Mouse (Mus musculus) ovary, adult 18-20 months (tissue): ENCODE data around the gene Psmb11.

Experiments
- DNase-seq: peaks from one replicate; pipeline ENCODE4 v3.0.0; 2022; ENCODE audit warnings: low spot score, mixed read lengths

Gene Psmb11

GRCm38 (mm10) chr14:54640946-54641304 is 19.7 kb downstream of the Psmb11 start, which contains the start of gene Gm17606:
Gm17606 (plus strand) TSS chr14:54640952.
- DNase-seq: no peak

- peak; percentile 89 for DNase-seq
Observed at GRCm38 (mm10) chr14:54641305-54641969, 20.2 kb downstream of the Psmb11 start, which contains the start of gene Cdh24. Cdh24 (minus strand) TSS chr14:54641364.

DNA sequence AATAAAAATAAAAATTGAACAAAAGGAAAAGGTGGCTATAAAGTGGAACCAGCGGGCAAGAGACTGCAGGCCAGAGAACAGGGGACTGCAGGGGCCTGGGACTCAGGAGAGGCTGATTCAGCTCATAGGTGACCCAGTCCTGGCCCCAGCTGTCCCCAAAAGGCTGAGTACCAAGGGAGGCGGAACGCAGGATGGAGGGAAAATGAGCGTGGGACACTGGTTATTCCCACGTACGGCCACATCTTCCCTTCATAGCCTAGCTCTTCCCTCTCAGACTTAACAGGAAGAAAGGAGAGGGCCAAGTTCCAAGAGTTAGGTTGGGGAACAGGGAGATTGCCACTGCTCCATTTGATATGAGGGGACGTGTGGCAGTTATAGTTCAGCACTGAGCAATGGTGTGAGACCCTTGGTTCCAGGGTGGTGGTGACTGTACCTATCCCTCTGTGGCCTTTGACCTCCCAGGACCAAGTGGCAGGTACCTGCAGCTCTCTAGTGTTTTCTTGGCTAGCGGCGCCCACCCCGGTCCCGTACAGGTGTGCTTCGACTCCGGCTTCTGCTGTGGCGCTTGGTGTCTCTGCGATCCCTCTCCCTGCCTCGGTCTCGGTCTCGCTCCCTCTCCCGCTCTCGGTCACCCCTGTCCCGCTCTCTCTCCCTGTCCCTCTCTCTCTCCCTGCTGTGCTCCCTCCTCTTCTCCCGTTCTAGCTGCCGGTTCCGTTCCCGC is 21.2 kb downstream of the Psmb11 start:
- no peak for DNase-seq

DNA sequence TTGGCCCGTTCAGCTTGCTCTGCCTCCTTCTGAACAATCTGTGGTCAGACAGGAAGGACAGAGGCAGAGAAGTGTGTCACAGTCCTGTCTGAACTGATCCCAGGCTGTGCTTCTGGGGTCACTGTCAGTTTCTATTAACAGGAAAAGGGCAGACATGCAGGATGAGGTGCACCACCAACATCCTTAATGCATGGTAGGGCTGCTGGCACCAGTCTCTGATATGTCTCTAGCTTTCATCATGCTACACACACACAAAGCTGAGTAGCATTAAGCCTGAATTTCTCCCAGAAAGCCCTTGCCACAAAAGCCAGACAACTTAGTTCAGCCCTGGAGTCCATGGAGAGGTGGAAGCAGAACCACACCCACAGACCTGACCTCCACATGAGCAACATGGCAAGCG is 21.8 kb downstream of the Psmb11 start:
- DNase-seq: no peak

- no peak for DNase-seq
Observed at GRCm38 (mm10) chr14:54644294-54644693, 23.1 kb downstream of the Psmb11 start.

GRCm38 (mm10) chr14:54646455-54646854 is 25.2 kb downstream of the Psmb11 start:
- DNase-seq: no peak

DNA sequence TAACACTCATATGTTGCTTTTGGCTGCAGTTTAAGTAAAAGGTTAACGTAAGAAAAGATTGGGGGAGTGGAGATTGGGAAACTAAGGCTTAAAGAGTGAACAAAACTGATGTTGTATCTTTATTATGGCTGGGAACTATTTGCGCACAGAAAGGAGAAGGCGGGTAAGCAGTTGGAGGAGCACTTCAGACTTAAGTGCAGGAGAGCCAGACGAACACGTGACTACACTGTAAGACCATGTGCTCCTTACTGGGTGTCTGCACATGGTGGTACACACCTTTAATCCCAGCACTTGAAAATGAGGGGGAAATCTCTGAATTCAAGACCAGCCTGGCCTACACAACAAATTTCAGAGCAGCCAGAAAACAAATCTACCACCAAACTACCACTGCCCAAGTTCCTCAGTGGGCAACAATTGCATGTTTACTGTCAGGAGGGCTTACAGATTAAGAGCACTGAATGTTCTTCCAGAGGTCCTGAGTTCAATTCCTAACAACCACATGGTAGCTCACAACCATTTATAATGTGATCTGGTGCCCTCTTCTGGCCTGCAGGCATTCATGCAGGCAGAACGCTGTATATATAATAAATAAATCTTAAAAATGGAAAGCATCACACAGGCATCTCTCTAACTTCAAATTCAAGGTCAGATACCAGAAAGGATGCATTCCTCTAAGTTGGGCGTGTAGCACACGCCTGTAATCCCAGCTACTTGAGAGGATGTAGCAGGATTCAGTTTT is 25.8 kb downstream of the Psmb11 start:
- DNase-seq: no peak

DNA sequence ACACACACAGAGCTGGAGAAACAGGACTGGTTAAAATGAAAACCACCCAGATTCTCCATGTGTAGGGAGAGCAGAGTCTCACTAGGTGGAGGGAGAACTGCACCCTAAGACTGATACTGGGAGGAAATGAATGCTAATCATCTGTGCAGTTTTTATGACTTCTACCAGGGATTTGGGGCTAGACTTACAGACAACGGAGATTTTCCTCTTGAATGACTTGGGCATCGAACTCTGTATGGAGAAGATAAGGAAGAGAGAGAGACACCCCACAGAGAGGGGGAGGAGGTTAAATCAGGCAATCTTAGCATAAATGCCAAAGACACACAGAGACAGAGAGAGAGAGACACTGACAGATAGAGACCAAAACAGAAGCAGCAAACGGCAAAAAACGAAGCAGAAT is 26.7 kb downstream of the Psmb11 start:
- DNase-seq: no peak

DNA sequence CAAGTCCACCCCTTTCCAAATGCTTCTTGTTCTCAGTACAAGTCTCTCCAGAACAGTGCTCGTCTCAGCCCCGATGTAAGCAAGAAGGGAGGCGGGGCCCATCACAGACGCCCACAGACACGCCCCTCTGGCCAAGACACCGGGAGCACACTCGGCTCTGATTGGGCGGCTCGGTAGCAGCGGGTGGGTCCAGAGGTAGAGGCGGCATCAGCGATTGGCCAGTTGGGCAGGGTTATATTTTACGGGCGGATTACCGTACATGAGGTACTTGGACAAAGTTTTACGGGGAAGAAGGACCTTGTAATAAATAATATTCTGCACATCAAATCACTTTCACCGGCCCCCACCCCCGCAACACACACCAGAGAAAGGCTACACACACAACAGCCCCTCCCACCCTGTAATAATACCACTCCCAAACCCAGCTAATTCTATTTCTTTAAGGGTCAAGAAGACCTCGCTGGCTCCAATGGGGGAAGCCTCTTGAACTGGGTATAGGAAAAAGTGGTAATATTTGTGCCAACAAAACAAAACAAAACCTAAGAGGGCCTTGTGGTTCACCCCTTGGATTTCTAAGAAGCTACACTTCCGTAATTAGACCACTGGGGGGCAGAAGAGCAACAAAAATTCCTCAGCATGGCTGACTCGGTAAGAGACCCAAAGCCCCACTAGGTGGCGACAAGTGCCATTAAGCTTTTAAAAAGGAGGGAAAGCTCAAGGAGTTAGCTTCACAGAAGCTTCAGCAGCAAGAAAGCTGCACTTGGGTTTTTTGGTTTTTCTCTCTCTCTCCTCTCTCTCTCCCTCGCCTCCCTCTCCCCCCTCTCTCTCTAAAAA is 29.6 kb downstream of the Psmb11 start:
- DNase-seq: peak; percentile 57

DNA sequence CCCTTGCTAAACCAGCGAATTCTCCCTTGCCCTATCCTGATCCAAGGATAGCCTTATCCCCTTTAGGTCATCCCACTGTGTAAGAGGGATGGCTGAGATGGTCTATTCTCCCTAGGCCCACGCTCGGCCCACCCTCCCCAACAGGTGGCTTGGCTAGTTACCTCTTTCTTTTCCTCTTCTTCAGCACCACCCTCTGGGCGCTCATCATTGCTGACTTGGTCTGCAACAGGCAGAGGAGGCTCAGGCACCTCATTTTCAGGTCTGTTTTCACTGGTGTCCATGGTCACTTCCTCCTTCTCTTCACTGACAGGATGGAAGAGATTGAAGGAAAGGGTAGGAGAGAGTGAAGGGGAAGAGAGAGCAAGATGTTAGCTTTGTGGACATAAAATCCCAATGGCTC is 30.3 kb downstream of the Psmb11 start:
- no peak for DNase-seq

DNA sequence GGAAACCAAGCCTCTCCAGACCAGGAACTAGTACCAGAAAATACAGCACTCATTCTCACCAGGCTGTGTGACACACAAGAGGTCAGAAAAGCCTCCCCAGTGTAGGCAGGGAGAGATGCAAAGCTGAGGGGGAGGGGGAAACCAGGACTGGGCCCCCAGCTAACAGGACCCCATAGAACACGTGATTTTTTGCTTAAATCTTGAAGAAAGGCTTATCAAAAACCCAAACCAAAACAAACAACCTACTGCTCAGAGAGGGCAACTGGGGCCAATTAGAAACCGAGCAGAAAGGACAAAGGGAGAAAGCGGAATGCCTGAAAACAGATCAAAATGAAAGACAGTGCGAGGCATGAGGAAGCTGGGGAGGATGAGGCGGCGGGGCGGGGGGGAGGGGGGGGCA is 31.6 kb downstream of the Psmb11 start:
- DNase-seq: no peak

- DNase-seq: peak; percentile 87
Observed at GRCm38 (mm10) chr14:54653496-54653895, 32.3 kb downstream of the Psmb11 start.

DNA sequence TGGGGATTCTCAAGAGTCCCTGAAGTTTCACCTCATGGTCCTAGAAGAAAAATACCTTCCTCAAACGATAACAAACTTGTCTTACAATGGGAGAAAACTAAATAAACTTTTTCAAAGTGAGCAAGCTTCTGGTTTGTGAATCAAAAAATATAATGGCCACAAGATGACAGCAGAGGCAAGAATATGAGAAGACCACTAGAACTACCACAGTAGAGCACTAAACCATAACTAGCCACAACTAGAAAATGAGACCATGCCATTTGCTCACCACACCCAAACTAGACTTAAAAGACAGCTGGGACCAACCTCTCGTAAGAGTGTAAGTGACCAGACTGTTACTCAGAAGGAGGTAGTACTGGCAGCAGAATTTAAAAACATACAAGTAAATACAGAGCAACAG is 38.8 kb downstream of the Psmb11 start:
- DNase-seq: no peak

DNA sequence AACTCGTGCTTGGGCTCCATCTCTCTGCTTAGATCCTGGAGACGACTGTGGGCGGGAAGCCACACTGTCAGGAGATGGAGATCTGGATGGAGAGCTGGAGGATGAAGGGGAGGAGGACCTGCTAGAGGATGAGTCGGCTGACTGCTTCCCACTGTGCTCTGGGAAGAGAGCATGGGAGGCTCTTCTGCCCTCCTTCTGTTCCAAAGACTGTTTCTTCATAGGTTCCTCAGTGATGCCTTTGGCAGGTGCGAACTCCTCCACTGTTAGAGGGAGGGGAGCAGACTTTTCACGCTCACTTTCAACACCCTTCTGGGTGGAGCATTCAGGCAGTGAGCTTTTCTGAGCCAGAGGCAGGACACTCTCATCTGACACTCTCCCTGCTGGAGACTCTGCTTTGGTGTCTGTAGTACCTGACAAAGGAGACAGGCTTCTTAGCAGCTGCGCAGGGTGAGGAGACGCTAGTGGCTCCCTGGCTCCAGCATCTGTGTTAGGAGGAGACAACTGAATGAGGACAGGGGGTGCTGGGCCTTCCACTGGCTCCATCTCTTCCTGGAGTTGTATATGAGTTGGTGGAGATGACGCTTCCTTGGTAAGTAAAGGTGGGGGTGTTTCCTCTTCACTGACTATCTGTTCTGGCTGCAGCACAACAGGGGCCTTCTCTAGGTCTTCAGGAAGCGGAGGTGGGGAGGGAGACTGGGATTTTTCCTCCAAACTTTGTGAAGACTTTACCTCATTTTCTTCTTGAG is 43.4 kb downstream of the Psmb11 start:
- no peak for DNase-seq

DNA sequence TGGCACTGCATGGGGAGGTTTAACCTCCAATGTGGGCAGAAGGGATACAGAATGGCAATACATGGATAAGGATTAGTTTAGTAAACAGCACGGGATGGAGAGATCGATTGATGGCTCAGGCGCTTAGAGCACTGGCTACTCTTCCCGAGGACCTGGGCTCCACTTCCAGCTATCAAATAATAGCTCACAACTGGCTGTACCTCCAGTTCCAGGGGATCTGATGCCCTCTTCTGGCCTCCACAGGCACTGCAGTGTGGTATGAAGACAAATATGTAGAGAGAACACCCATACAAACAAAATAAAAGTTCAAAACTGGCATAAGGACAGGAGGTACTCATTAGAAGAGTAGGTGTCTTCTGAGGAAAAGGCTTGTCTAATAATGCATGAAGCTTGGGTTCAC is 48.1 kb downstream of the Psmb11 start:
- DNase-seq: no peak

- DNase-seq: no peak
Observed at GRCm38 (mm10) chr14:54674317-54674716, 53.1 kb downstream of the Psmb11 start.

GRCm38 (mm10) chr14:54676290-54676689 is 55.1 kb downstream of the Psmb11 start:
- no peak for DNase-seq

- no peak for DNase-seq
Observed at GRCm38 (mm10) chr14:54678657-54679304, 57.5 kb downstream of the Psmb11 start.
